In genomic region chr16:4913783-4914735, GRCm38 (mm10) we compare ENCODE assay signal across 8 mouse cellular contexts. TPM values are rescaled to one million over a fixed set of nuclear protein-coding genes. Genes with fewer than 3 reads are reported as not detected.
DNase-seq lines count a peak whose midpoint lies in the region; ATAC-seq and TF ChIP-seq lines count a peak whose summit lies in the region.

No protein-coding gene starts in this region.

- no peaks in the 10 kb centered on the region for H3K27me3 ChIP-seq in forebrain, embryonic 14.5 days (replicated peaks; ENCODE audit: control insufficient read depth, insufficient read depth, low read length)
- H3K27me3 ChIP-seq in liver, embryonic 16.5 days (ENCODE audit: control insufficient read depth, insufficient read depth, low read depth, low read length): no peaks in the 10 kb centered on the region
- no peaks in the 10 kb centered on the region for H3K27me3 ChIP-seq in neural tube, embryonic 12.5 days (replicated peaks)
- H3K27me3 ChIP-seq in stomach, postnatal 0 days (ENCODE audit: control insufficient read depth, insufficient read depth, low read length): no peaks in the 10 kb centered on the region

- no peak overlapping the region for H3K27ac ChIP-seq in forebrain, embryonic 14.5 days (ENCODE audit: low read depth, low read length)
- H3K27ac ChIP-seq in liver, embryonic 16.5 days (ENCODE audit: low read length): peak overlapping the region; percentile 81; the same call in 1 of the 2 replicates
- H3K27ac ChIP-seq in neural tube, embryonic 12.5 days: no peak overlapping the region
- peak overlapping the region; percentile 87 for H3K27ac ChIP-seq in stomach, postnatal 0 days (replicated peaks)

- TF ChIP-seq CTCF in stomach, postnatal 0 days (IDR thresholded peaks at IDR 0.05; ENCODE audit: low read depth): peak; percentile 99

- no peak overlapping the region for H3K9ac ChIP-seq in forebrain, embryonic 14.5 days (ENCODE audit: low read length)
- H3K9ac ChIP-seq in liver, embryonic 16.5 days (ENCODE audit: low read depth, low read length): no peak overlapping the region
- H3K9ac ChIP-seq in neural tube, embryonic 12.5 days: no peak overlapping the region
- H3K9ac ChIP-seq in stomach, postnatal 0 days (ENCODE audit: low read length): no peak overlapping the region

- no peak overlapping the region for H3K4me2 ChIP-seq in forebrain, embryonic 14.5 days (ENCODE audit: low read length)
- peak overlapping the region; percentile 2; the same call in 1 of the 2 replicates for H3K4me2 ChIP-seq in liver, embryonic 16.5 days (ENCODE audit: low read depth, low read length)
- no peak overlapping the region for H3K4me2 ChIP-seq in neural tube, embryonic 12.5 days (replicated peaks)
- H3K4me2 ChIP-seq in stomach, postnatal 0 days (replicated peaks; ENCODE audit: low read depth): 0 out of 2 replicates have a peak overlapping the region, but pooled peaks have one; percentile 6

- no peaks in the 10 kb centered on the region for H3K9me3 ChIP-seq in forebrain, embryonic 14.5 days (replicated peaks; ENCODE audit: control insufficient read depth, low read length)
- H3K9me3 ChIP-seq in liver, embryonic 16.5 days (replicated peaks; ENCODE audit: control insufficient read depth, low read length): no peaks in the 10 kb centered on the region
- no peaks in the 10 kb centered on the region for H3K9me3 ChIP-seq in neural tube, embryonic 12.5 days
- H3K9me3 ChIP-seq in stomach, postnatal 0 days (ENCODE audit: control insufficient read depth, low read length): no peaks in the 10 kb centered on the region

- DNase-seq in ES-CJ7 (ENCODE audit: low read depth, low spot score): peak; percentile 88
- DNase-seq in forebrain, embryonic 14.5 days (ENCODE audit: low spot score): peak; percentile 79
- DNase-seq in heart, postnatal 14 days: peak; percentile 86 to 92
- DNase-seq in large intestine, adult 2 months (ENCODE audit: low read depth, low spot score): peak; percentile 50
- peak; percentile 87 for DNase-seq in stomach, postnatal 0 days (ENCODE audit: low spot score)

- ATAC-seq in cerebellum, adult (ENCODE audit: insufficient number of reproducible peaks, low FRiP score, low TSS enrichment): peak; percentile 59
- ATAC-seq in forebrain, embryonic 14.5 days: peak; percentile 65
- peak; percentile 49; the same call in 1 of the 2 replicates for ATAC-seq in liver, embryonic 16.5 days (ENCODE audit: low read depth)
- peak; percentile 58 for ATAC-seq in neural tube, embryonic 12.5 days (ENCODE audit: low FRiP score, low read depth)
- ATAC-seq in stomach, postnatal 0 days (ENCODE audit: low FRiP score, low TSS enrichment): peak; percentile 63

- H3K4me3 ChIP-seq in forebrain, embryonic 14.5 days (ENCODE audit: low read depth, low read length): no peak overlapping the region
- H3K4me3 ChIP-seq in liver, embryonic 16.5 days (ENCODE audit: low read depth, low read length): no peak overlapping the region
- no peak overlapping the region for H3K4me3 ChIP-seq in neural tube, embryonic 12.5 days
- H3K4me3 ChIP-seq in stomach, postnatal 0 days (ENCODE audit: low read depth, low read length): no peak overlapping the region

- H3K36me3 ChIP-seq in forebrain, embryonic 14.5 days (ENCODE audit: control insufficient read depth, insufficient read depth, low read length): peaks cover 55% of the 10 kb centered on the region
- H3K36me3 ChIP-seq in liver, embryonic 16.5 days (ENCODE audit: control insufficient read depth, insufficient read depth): peaks cover 9% of the 10 kb centered on the region; the same call in 1 of the 2 replicates
- peaks cover 52% of the 10 kb centered on the region for H3K36me3 ChIP-seq in neural tube, embryonic 12.5 days
- peaks cover 28% of the 10 kb centered on the region for H3K36me3 ChIP-seq in stomach, postnatal 0 days (ENCODE audit: control insufficient read depth, insufficient read depth, low read length)

- intact Hi-C loops in heart, postnatal 14 days (cut with DNase I): loop anchor here (2.0 to 5.0 kb wide), 4 partner anchors 17 to 127 kb away; partner anchors contain the start of gene Mgrn1

- no peaks in the 10 kb centered on the region for H3K4me1 ChIP-seq in forebrain, embryonic 14.5 days (ENCODE audit: control insufficient read depth, insufficient read depth, low read length)
- peaks cover 8% of the 10 kb centered on the region for H3K4me1 ChIP-seq in liver, embryonic 16.5 days (ENCODE audit: control insufficient read depth, low read depth, low read length)
- H3K4me1 ChIP-seq in neural tube, embryonic 12.5 days: no peaks in the 10 kb centered on the region
- 0 out of 2 replicates have a peak, but pooled peaks cover 2% of the 10 kb centered on the region for H3K4me1 ChIP-seq in stomach, postnatal 0 days (replicated peaks; ENCODE audit: control insufficient read depth, insufficient read depth)

- 32% methylated on average over 12 of the region's 12 CpGs for WGBS in forebrain, embryonic 14.5 days
- WGBS in large intestine, adult 2 months: 39% methylated on average over 12 of the region's 12 CpGs
- 31% methylated on average over 12 of the region's 12 CpGs for WGBS in liver, embryonic 16.5 days (ENCODE audit: insufficient replicate concordance)
- WGBS in neural tube, embryonic 12.5 days: 42% methylated on average over 12 of the region's 12 CpGs
- 33% methylated on average over 12 of the region's 12 CpGs for WGBS in stomach, postnatal 0 days

- no peak for TF ChIP-seq EP300 in stomach, postnatal 0 days (optimal IDR thresholded peaks at IDR 0.05)

RNA-seq across cellular contexts. Expression of gene Nudt16l1, which starts 24.5 kb away (rescaled TPM):
- polyA plus RNA-seq in forebrain, embryonic 14.5 days (2014; fragmentation: Nextera tagmentation; extraction: Ambion mirVana): 164 and 179 TPM in 2 replicates
- 10 to 100 TPM; 31.4 to 32.3 TPM for total RNA-seq in heart, postnatal 14 days (2021)
- polyA plus RNA-seq in large intestine, adult 2 months (2012; rRNA removed): 55.7 and 56.2 TPM in 2 replicates
- 47.8 and 49.1 TPM in 2 replicates for polyA plus RNA-seq in liver, embryonic 16.5 days (2015; fragmentation: Nextera tagmentation; extraction: Ambion mirVana)
- 124 and 125 TPM in 2 replicates for polyA plus RNA-seq in neural tube, embryonic 12.5 days (2016; fragmentation: Nextera tagmentation; extraction: Ambion mirVana)
- 92.9 and 93.6 TPM in 2 replicates for polyA plus RNA-seq in stomach, postnatal 0 days (2015; fragmentation: Nextera tagmentation; extraction: Ambion mirVana)

RNA-seq across cellular contexts. Expression of gene Mgrn1, which starts 28.0 kb away (rescaled TPM):
- 85.3 and 93.0 TPM in 2 replicates for polyA plus RNA-seq in forebrain, embryonic 14.5 days (2014; fragmentation: Nextera tagmentation; extraction: Ambion mirVana)
- 100 to 1,000 TPM; 151 to 161 TPM for total RNA-seq in heart, postnatal 14 days (2021)
- polyA plus RNA-seq in large intestine, adult 2 months (2012; rRNA removed): 102 and 116 TPM in 2 replicates
- 28.2 and 30.4 TPM in 2 replicates for polyA plus RNA-seq in liver, embryonic 16.5 days (2015; fragmentation: Nextera tagmentation; extraction: Ambion mirVana)
- 92.5 and 93.3 TPM in 2 replicates for polyA plus RNA-seq in neural tube, embryonic 12.5 days (2016; fragmentation: Nextera tagmentation; extraction: Ambion mirVana)
- polyA plus RNA-seq in stomach, postnatal 0 days (2015; fragmentation: Nextera tagmentation; extraction: Ambion mirVana): 43.0 and 44.0 TPM in 2 replicates

RNA-seq across cellular contexts. Expression of gene Ubald1, which starts 33.9 kb away (rescaled TPM):
- 37.9 and 44.4 TPM in 2 replicates for polyA plus RNA-seq in forebrain, embryonic 14.5 days (2014; fragmentation: Nextera tagmentation; extraction: Ambion mirVana)
- 10 to 100 TPM; 21.3 to 23.1 TPM for total RNA-seq in heart, postnatal 14 days (2021)
- 25.5 and 26.1 TPM in 2 replicates for polyA plus RNA-seq in large intestine, adult 2 months (2012; rRNA removed)
- 10.8 and 13.3 TPM in 2 replicates for polyA plus RNA-seq in liver, embryonic 16.5 days (2015; fragmentation: Nextera tagmentation; extraction: Ambion mirVana)
- polyA plus RNA-seq in neural tube, embryonic 12.5 days (2016; fragmentation: Nextera tagmentation; extraction: Ambion mirVana): 41.9 and 45.0 TPM in 2 replicates
- polyA plus RNA-seq in stomach, postnatal 0 days (2015; fragmentation: Nextera tagmentation; extraction: Ambion mirVana): 32.1 and 40.0 TPM in 2 replicates

RNA-seq across cellular contexts. Expression of gene Anks3, which starts 49.9 kb away (rescaled TPM):
- 49.3 and 57.9 TPM in 2 replicates for polyA plus RNA-seq in forebrain, embryonic 14.5 days (2014; fragmentation: Nextera tagmentation; extraction: Ambion mirVana)
- 10 to 100 TPM; 15.3 to 16.3 TPM for total RNA-seq in heart, postnatal 14 days (2021)
- polyA plus RNA-seq in large intestine, adult 2 months (2012; rRNA removed): 25.2 and 44.5 TPM in 2 replicates
- 16.5 and 16.7 TPM in 2 replicates for polyA plus RNA-seq in liver, embryonic 16.5 days (2015; fragmentation: Nextera tagmentation; extraction: Ambion mirVana)
- 60.3 and 66.5 TPM in 2 replicates for polyA plus RNA-seq in neural tube, embryonic 12.5 days (2016; fragmentation: Nextera tagmentation; extraction: Ambion mirVana)
- 21.6 and 22.7 TPM in 2 replicates for polyA plus RNA-seq in stomach, postnatal 0 days (2015; fragmentation: Nextera tagmentation; extraction: Ambion mirVana)

Comparison
In these comparisons a context has a peak if more than half of its experiments do, and no peak if none do; other contexts are left out.
1. H3K27ac ChIP-seq: peak in liver, embryonic 16.5 days (single experiment) and stomach, postnatal 0 days (single experiment); none in forebrain, embryonic 14.5 days (single experiment) and neural tube, embryonic 12.5 days (single experiment).
2. H3K4me2 ChIP-seq: peak in liver, embryonic 16.5 days (single experiment) and stomach, postnatal 0 days (single experiment); none in forebrain, embryonic 14.5 days (single experiment) and neural tube, embryonic 12.5 days (single experiment).
3. Peak in every context shown above with its lines, with median percentiles within 50 percentile points of each other: DNase-seq and ATAC-seq.